Mouse (Mus musculus) limb, embryonic 12.5 days (tissue): ENCODE results near the gene Ttyh3. TPM values are rescaled to one million over a fixed set of nuclear protein-coding genes. Genes with fewer than 3 reads are reported as not detected.

Source experiments
- ATAC-seq: fragments of 200-750 bp; cut with Nextera tagmentation; 2 replicates; pipeline ENCODE4 v1.8.0; 2017; ENCODE audit warnings: low read depth, moderate TSS enrichment; ENCODE audit not compliant: insufficient number of reproducible peaks, insufficient read depth, low FRiP score, low TSS enrichment
- H3K27ac ChIP-seq: fragments of 300-500 bp; sonication (generic); 2 replicates; pipeline ENCODE4 v1.5.1; 2016; ENCODE audit warnings: mild to moderate bottlenecking, moderate library complexity
- H3K27me3 ChIP-seq: fragments of 300-500 bp; sonication (generic); 2 replicates; pipeline ENCODE4 v1.6.1; 2016; ENCODE audit warnings: mild to moderate bottlenecking, moderate library complexity
- H3K36me3 ChIP-seq: fragments of 300-500 bp; sonication (generic); 2 replicates; pipeline ENCODE4 v1.6.1; 2016; ENCODE audit warnings: mild to moderate bottlenecking, moderate library complexity
- H3K4me1 ChIP-seq: fragments of 300-500 bp; sonication (generic); replicated peaks from 2 replicates; pipeline ENCODE4 v1.6.1; 2016
- H3K4me2 ChIP-seq: fragments of 300-500 bp; sonication (generic); 2 replicates; pipeline ENCODE4 v1.6.1; 2016; ENCODE audit warnings: mild to moderate bottlenecking, moderate library complexity
- H3K4me3 ChIP-seq: fragments of 300-500 bp; sonication (generic); replicated peaks from 2 replicates; pipeline ENCODE4 v1.5.1; 2016; ENCODE audit warnings: mild to moderate bottlenecking
- H3K9ac ChIP-seq: fragments of 300-500 bp; sonication (generic); replicated peaks from 2 replicates; pipeline ENCODE4 v1.6.1; 2016; ENCODE audit warnings: mild to moderate bottlenecking, moderate library complexity
- H3K9me3 ChIP-seq: fragments of 300-500 bp; sonication (generic); 2 replicates; pipeline ENCODE4 v1.6.1; 2016; ENCODE audit warnings: mild to moderate bottlenecking, moderate library complexity
- WGBS: fragments of 180-500 bp; shearing (Covaris S2); methylation state at CpG from one replicate; pipeline ENCODE4 v1.1.7; 2016; 5-methylcytosine and 5-hydroxymethylcytosine counted together
- polyA plus RNA-seq: library from polyadenylated mRNA; unstranded; fragments of >200 nt; fragmentation: Nextera tagmentation; extraction: Ambion mirVana; gene quantifications from 2 replicates; pipeline ENCODE4 v1.2.1, GENCODE M21; 2016

Ttyh3 gene
- polyA plus RNA-seq, 1 experiment from 2014 or later: 48.8 TPM

DNA sequence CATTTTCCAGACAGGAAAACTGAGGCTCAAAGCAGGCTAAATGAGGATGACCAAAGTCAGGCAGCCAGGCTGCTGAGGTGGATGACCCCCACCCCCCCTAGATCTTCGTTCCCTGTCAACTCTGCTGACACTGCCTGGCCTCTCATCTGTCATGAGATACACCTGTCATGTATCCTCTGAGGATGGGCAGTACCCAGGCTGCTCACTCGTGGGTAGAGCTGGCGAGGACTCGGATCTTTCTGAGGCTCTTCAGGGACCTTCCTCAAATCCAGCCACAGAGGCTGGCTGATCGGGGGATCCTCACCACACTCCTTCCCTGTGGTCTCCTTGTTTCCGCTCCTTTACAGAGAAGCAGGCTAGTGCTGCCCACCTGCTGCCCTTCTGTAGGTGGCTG is 32.7 kb downstream of the Ttyh3 start:
- no peaks in the 10 kb centered on the region for H3K9me3 ChIP-seq
- peaks cover 21% of the 10 kb centered on the region for H3K27me3 ChIP-seq
- peaks cover 21% of the 10 kb centered on the region for H3K4me1 ChIP-seq
- 78% methylated on average over 6 of the region's 6 CpGs for WGBS
- 0 out of 2 replicates have a peak overlapping the region, but pooled peaks have one; percentile 29 for H3K27ac ChIP-seq
- H3K36me3 ChIP-seq: peaks cover 10% of the 10 kb centered on the region
- no peak overlapping the region for H3K4me2 ChIP-seq
- H3K4me3 ChIP-seq: no peak overlapping the region
- ATAC-seq: no peak
- H3K9ac ChIP-seq: no peak overlapping the region

DNA sequence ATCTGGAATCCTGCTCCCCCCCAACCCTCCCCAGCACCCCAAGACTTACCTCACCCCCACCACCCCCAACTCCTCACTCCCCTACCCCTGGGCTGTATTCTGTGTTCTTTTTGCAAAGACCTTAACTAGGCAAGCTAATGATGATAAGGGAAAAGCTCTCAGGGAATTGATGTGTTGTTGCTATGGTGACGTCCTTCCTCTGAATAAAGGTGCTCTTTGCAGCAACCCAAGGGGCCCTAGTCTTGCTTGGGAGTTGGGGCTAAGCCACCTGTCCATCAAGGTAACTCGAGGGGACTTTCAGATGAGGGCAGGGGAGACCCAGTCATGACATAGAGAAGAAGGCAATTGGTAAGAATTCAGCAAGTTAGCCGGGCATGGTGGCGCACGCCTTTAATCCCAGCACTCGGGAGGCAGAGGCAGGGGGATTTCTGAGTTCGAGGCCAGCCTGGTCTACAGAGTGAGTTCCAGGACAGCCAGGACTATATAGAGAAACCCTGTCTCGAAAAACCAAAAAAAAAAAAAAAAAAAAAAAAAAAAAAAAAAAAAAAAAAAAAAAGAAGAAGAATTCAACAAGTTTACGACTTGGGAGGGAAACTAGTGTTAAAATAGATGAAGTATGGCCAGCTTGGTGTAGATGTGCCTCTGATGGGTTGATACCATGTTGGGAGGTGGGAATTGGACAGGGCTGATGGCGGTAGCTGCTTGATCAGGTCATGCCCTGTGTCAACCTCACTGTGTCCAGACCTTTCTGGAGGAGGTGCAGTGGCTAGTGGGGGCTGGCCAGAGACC is 33.3 kb downstream of the Ttyh3 start:
- no peak for ATAC-seq
- 86% methylated on average over 10 of the region's 10 CpGs for WGBS
- Histone ChIP-seq H3K36me3 (peaks cover 7% of the 10 kb centered on the region; the same call in 1 of the 2 replicates), H3K4me1 (peaks cover 27% of the 10 kb centered on the region), H3K9me3 (no peaks in the 10 kb centered on the region), H3K27ac (no peak overlapping the region; the same call in 1 of the 2 replicates), H3K27me3 (peaks cover 27% of the 10 kb centered on the region), H3K4me2 (no peak overlapping the region), H3K4me3 (no peak overlapping the region), H3K9ac (no peak overlapping the region)

DNA sequence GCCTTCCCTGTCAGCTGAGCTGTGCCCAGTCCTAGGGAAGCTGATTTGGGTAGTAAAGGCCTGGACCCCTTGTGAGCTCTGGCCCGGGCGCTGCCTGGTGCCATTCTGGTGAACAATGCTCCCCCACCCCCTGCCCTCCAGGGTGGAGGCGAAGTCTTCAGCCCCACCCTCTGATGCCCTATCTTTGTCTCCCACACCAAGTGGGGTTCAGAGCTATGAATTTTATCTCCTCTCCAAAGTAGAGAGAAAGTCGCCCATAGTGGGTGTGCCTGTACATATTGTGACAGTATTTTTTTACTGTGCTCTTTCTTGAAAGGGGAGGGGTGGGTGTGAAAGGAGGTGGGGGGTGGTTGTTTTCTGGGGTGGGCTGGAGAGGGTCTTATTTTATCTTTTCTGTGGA is 34.0 kb downstream of the Ttyh3 start:
- Histone ChIP-seq H3K9ac (no peak overlapping the region), H3K9me3 (no peaks in the 10 kb centered on the region), H3K27me3 (peaks cover 34% of the 10 kb centered on the region), H3K27ac (no peak overlapping the region; the same call in 1 of the 2 replicates), H3K4me2 (no peak overlapping the region), H3K36me3 (peaks cover 7% of the 10 kb centered on the region; the same call in 1 of the 2 replicates), H3K4me1 (peaks cover 34% of the 10 kb centered on the region), H3K4me3 (no peak overlapping the region)
- ATAC-seq: no peak
- 83% methylated on average over 4 of the region's 4 CpGs for WGBS

DNA sequence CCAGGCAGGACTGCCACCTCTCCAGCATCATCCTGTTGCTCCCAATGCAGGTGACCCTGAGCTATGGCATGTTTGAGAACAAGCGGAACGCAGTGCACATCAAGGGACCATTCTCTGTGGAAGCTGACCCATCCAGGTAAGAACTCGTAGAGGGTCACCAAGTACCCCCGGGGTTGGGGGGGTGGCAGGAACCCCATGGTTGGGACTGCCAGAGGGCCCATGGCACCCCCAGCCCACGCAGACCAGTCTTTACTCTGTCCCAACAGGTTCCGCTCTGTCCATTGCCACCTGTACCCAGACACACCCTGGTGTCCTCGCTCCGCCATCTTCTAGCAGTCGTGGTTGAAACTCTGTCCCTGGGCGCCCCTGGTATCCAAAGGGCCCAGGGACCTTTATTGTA is 34.7 kb downstream of the Ttyh3 start:
- Histone ChIP-seq H3K36me3 (peaks cover 7% of the 10 kb centered on the region; the same call in 1 of the 2 replicates), H3K27me3 (peaks cover 41% of the 10 kb centered on the region), H3K9ac (no peak overlapping the region), H3K27ac (no peak overlapping the region), H3K4me1 (peaks cover 41% of the 10 kb centered on the region), H3K4me2 (no peak overlapping the region), H3K4me3 (no peak overlapping the region), H3K9me3 (no peaks in the 10 kb centered on the region)
- 93% methylated on average over 10 of the region's 10 CpGs for WGBS
- ATAC-seq: no peak

DNA sequence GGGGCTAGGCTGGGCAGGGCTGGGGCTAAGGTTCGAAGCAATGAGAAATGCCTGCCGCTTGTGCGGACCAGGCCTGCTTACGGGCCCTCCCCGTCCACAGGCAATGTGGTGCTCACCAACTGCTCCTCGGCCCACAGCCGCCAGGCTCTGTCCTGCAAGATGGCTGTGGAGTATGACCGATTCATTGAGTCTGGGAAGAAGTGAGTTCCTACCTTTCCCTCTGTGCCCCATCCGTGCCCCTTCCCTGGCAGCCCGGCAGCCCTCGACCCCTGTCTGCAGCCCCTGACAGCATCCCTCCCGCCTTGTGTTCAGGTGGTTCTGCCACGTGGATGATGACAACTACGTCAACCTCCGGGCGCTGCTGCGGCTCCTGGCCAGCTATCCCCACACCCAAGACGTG is 36.6 kb downstream of the Ttyh3 start:
- Histone ChIP-seq H3K27ac (no peak overlapping the region), H3K36me3 (peaks cover 7% of the 10 kb centered on the region; the same call in 1 of the 2 replicates), H3K4me3 (0 out of 2 replicates have a peak overlapping the region, but pooled peaks have one; percentile 53), H3K9ac (peak overlapping the region; percentile 51), H3K27me3 (peaks cover 60% of the 10 kb centered on the region), H3K4me2 (peak overlapping the region; percentile 84; the same call in 1 of the 2 replicates), H3K4me1 (peaks cover 60% of the 10 kb centered on the region), H3K9me3 (no peaks in the 10 kb centered on the region)
- no peak for ATAC-seq
- 62% methylated on average over 18 of the region's 18 CpGs for WGBS

DNA sequence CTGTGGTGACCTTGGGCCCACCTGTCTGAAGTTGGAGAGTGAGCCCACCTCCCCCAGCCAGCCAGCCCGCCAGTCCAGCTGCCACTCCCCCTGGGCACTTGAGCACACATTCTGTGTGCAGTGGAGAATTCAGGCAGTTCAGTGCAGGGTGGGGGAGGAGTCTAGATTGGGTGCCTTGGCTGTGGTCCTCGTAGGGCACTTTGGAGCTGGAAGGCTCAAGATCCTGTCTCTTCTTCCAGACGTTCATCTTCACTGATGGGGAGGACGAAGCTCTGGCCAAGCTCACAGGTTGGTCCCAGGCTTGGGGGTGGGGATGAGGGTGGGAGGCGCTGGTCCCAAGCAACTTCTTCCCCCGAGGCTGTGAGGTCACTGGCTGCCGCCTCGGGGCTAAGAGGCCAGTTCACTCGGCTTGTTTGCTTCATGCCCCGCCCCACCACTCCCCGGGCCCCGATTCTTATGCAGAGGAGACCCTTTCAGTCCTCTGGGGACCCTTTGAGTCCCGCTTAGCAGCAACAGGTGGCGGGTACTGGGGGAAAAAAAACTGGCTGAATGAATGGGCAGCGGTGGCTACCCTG is 37.1 kb downstream of the Ttyh3 start:
- Histone ChIP-seq H3K9me3 (no peaks in the 10 kb centered on the region), H3K9ac (peak overlapping the region; percentile 51), H3K4me3 (peak overlapping the region; percentile 53; the same call in 1 of the 2 replicates), H3K27ac (peak overlapping the region; percentile 75; the same call in 1 of the 2 replicates), H3K4me2 (peak overlapping the region; percentile 84), H3K27me3 (peaks cover 65% of the 10 kb centered on the region), H3K36me3 (peaks cover 7% of the 10 kb centered on the region; the same call in 1 of the 2 replicates), H3K4me1 (peaks cover 65% of the 10 kb centered on the region)
- ATAC-seq: no peak
- 16% methylated on average over 15 of the region's 15 CpGs for WGBS

DNA sequence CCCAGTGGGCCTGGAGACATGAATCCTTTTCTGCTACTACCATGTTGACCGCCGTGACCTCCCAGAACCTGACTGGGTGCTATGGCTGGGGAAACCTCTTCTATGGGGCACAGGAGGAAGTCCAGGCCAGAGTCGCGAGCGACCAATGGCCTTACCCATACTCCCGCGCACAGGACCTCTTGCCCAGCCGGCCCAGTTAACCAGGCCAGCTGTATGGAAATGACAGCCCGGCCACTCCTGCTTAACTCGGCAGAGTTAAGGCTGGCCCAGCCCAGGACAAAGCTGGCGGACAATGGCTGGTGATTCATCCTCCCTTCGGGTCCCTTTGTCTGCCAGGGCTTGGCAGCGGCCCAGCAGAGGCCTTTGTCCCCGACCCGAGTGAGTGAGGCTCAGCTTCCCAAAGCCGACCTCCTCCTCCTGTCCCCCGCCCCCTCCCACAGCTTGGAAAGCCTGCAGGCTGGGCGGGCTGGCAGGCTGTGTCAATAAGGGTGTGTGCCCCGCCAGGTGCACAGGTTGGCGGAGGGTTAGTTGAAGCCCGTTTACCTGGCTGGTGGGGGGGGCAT is 37.7 kb downstream of the Ttyh3 start:
- peaks cover 71% of the 10 kb centered on the region for H3K27me3 ChIP-seq
- H3K4me1 ChIP-seq: peaks cover 66% of the 10 kb centered on the region
- H3K9ac ChIP-seq: peak overlapping the region; percentile 50
- peak overlapping the region; percentile 75 for H3K27ac ChIP-seq
- WGBS: 11% methylated on average over 21 of the region's 21 CpGs
- peak overlapping the region; percentile 53 for H3K4me3 ChIP-seq
- H3K9me3 ChIP-seq: no peaks in the 10 kb centered on the region
- H3K4me2 ChIP-seq: peak overlapping the region; percentile 84
- no peak; the same call in 1 of the 2 replicates for ATAC-seq
- peaks cover 7% of the 10 kb centered on the region; the same call in 1 of the 2 replicates for H3K36me3 ChIP-seq

DNA sequence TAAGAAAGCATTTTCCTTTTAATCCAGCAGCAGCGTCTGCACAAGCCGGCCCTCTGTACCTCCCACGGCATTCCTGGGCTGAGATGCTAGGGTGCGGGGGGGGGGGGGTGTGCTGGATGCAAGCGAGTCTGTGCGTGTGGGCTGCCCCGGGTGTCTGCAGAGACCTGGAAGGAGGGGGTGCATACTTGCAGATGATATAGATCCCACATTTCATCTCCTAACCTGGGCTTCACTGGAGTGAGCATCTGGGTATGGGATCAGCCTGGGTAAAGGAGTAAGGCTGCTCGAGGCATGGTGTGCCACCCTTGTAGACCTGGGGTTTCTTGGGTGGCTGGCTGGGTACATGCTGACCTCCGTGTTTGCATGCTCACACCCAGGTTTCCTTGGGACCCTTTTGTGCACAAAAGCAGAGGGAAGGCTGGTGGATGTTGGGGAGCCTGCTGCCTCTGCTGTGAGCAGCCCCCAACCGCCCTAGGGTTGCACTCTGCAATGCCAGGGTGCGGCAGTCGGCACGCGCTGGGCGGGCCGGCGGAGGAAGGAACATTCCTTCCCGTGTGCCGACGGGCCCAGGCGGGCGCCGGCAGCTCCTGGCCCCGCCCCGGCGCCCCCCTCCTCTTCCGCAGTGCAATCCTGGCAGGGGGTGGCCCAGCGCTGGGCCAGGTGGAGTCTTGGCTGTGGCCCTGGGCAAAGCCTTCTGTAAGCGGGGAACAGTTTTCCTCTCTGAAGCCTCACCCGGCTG is 38.4 kb downstream of the Ttyh3 start:
- peak overlapping the region; percentile 50 for H3K9ac ChIP-seq
- H3K9me3 ChIP-seq: no peaks in the 10 kb centered on the region
- H3K36me3 ChIP-seq: peaks cover 7% of the 10 kb centered on the region; the same call in 1 of the 2 replicates
- H3K4me1 ChIP-seq: peaks cover 72% of the 10 kb centered on the region
- peak overlapping the region; percentile 84 for H3K4me2 ChIP-seq
- ATAC-seq: no peak; the same call in 1 of the 2 replicates
- peak overlapping the region; percentile 53 for H3K4me3 ChIP-seq
- H3K27ac ChIP-seq: peak overlapping the region; percentile 75
- H3K27me3 ChIP-seq: peaks cover 78% of the 10 kb centered on the region
- WGBS: under 1% methylated on average over 30 of the region's 30 CpGs

DNA sequence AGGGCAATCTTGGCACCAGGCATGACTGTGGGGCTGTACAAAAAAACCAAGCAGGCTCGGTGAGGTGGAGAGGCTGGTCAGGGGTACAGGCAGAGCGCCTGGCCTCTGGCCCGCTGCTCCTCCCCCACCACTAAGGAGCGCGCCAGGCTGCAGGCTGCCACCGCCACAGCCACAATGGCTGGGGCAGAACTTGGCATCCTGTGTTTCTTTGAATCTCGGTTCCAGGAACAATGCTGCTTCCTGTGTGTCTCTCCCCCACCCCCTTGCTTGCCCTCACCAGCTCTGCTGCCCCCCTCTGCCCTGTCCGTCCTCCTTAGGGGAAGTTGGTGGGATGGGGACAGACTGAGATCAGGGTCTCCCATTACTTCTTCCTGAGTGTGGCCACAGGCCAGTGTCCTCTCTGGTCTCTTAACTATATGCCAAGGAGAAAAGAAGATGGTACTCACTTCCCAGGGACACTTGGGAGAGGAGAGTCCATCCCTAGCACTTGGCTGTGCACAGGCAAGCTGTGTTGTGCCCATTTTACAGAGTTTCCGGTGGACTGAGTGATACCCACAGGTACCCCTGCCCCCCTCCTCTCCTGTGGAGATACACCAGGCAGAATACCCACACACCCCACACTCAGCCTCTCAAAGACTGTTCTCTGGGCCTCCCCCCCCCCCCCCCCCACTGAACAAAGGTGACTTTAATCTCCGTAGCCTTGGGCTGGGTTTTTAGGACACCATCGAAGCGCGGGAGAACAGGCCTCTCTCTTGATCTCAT is 39.1 kb downstream of the Ttyh3 start:
- H3K27me3 ChIP-seq: peaks cover 85% of the 10 kb centered on the region
- H3K4me3 ChIP-seq: peak overlapping the region; percentile 53
- H3K27ac ChIP-seq: peak overlapping the region; percentile 75; the same call in 1 of the 2 replicates
- peak overlapping the region; percentile 84 for H3K4me2 ChIP-seq
- WGBS: 20% methylated on average over 13 of the region's 13 CpGs
- H3K9me3 ChIP-seq: no peaks in the 10 kb centered on the region
- peaks cover 79% of the 10 kb centered on the region for H3K4me1 ChIP-seq
- ATAC-seq: no peak
- H3K9ac ChIP-seq: peak overlapping the region; percentile 50
- H3K36me3 ChIP-seq: peaks cover 6% of the 10 kb centered on the region; the same call in 1 of the 2 replicates

DNA sequence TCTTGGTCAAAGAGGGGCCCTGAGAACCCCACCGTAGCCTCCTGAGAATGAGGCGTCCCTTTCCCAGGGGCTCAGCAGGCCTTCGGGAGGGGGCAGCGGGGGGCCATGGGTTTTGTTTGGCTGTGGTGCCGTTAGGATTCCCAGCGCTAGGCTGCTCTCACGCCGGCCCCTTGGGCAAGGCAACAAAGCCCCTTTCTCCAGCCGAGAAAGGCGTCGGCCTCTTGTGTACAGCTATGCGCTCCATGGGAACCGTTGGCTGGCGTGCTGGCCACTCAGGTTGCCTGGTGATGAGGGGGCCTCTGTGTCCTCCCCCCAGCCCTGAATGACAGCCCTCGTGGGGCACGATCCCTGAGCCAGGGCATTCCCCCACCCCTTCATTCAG is 40.2 kb downstream of the Ttyh3 start:
- 2% methylated on average over 16 of the region's 16 CpGs for WGBS
- Histone ChIP-seq H3K4me3 (peak overlapping the region; percentile 53), H3K27me3 (peaks cover 91% of the 10 kb centered on the region), H3K9me3 (no peaks in the 10 kb centered on the region), H3K9ac (peak overlapping the region; percentile 64), H3K27ac (peak overlapping the region; percentile 53), H3K4me1 (peaks cover 84% of the 10 kb centered on the region), H3K4me2 (peak overlapping the region; percentile 84), H3K36me3 (no peaks in the 10 kb centered on the region; the same call in 1 of the 2 replicates)
- no peak for ATAC-seq
